Mouse (Mus musculus) limb, embryonic 11.5 days (tissue): ENCODE measurements around the gene Krt32. TPM values are rescaled to one million over a fixed set of nuclear protein-coding genes. Genes with fewer than 3 reads are reported as not detected.

Source experiments
- polyA plus RNA-seq: library from polyadenylated mRNA; unstranded; fragments of >200 nt; fragmentation: Nextera tagmentation; extraction: Ambion mirVana; gene quantifications from 2 replicates; pipeline ENCODE4 v1.2.1, GENCODE M21; 2014

The Krt32 gene
- polyA plus RNA-seq, 1 experiment from 2014 or later = not detected

Other genes starting within 250 kb of the Krt32 start
- not detected in 2 replicates for gene Krtap4-16, start 236.6 kb downstream of the Krt32 start, polyA plus RNA-seq
- gene Gm11568, start 230.3 kb downstream of the Krt32 start, polyA plus RNA-seq = not detected in 2 replicates
- gene Gm11559, start 223.8 kb downstream of the Krt32 start, polyA plus RNA-seq = not detected in 2 replicates
- not detected in 2 replicates for gene Krtap9-1, start 214.8 kb downstream of the Krt32 start, polyA plus RNA-seq
- not detected in 2 replicates for gene Gm11567, start 209.0 kb downstream of the Krt32 start, polyA plus RNA-seq
- gene Krtap31-1, start 180.3 kb downstream of the Krt32 start, polyA plus RNA-seq = not detected in 2 replicates
- not detected in 2 replicates for gene Gm11565, start 173.5 kb downstream of the Krt32 start, polyA plus RNA-seq
- gene Krtap31-2, start 151.9 kb downstream of the Krt32 start, polyA plus RNA-seq = not detected in 2 replicates
- gene Krtap9-5, start 139.8 kb downstream of the Krt32 start, polyA plus RNA-seq = not detected in 2 replicates
- gene Krtap29-1, start 109.2 kb downstream of the Krt32 start, polyA plus RNA-seq = not detected in 2 replicates
- not detected in 2 replicates for gene Krtap16-1, start 101.6 kb downstream of the Krt32 start, polyA plus RNA-seq
- gene Krtap17-1, start 94.2 kb downstream of the Krt32 start, polyA plus RNA-seq = 0.48 and 1.0 TPM in 2 replicates
- gene Krt33a, start 72.0 kb downstream of the Krt32 start, polyA plus RNA-seq = not detected in 2 replicates
- 0.15 and 0.16 TPM in 2 replicates for gene Krt33b, start 58.4 kb downstream of the Krt32 start, polyA plus RNA-seq
- gene Krt34, start 46.7 kb downstream of the Krt32 start, polyA plus RNA-seq = not detected in 2 replicates
- gene Krt31, start 37.7 kb downstream of the Krt32 start, polyA plus RNA-seq = not detected in 2 replicates
- 0.11 TPM in 1 of 2 replicates, not detected in the other for gene Krt35, start 8.0 kb upstream of the Krt32 start, polyA plus RNA-seq
- gene Krt36, start 17.4 kb upstream of the Krt32 start, polyA plus RNA-seq = 0.08 and 0.11 TPM in 2 replicates
- gene Krt13, start 33.3 kb upstream of the Krt32 start, polyA plus RNA-seq = not detected in 2 replicates
- gene Krt15, start 47.7 kb upstream of the Krt32 start, polyA plus RNA-seq = 3.4 and 6.7 TPM in 2 replicates
- gene Krt19, start 60.4 kb upstream of the Krt32 start, polyA plus RNA-seq = 6.4 and 8.0 TPM in 2 replicates
- gene Krt9, start 105.0 kb upstream of the Krt32 start, polyA plus RNA-seq = 0.07 and 0.09 TPM in 2 replicates
- gene Krt14, start 119.3 kb upstream of the Krt32 start, polyA plus RNA-seq = 47.5 and 49.6 TPM in 2 replicates
- not detected in 2 replicates for gene Krt16, start 160.7 kb upstream of the Krt32 start, polyA plus RNA-seq
- 11.2 and 11.6 TPM in 2 replicates for gene Krt17, start 172.8 kb upstream of the Krt32 start, polyA plus RNA-seq
- 0.09 and 0.26 TPM in 2 replicates for gene Krt42, start 181.6 kb upstream of the Krt32 start, polyA plus RNA-seq
- gene Eif1, start 231.7 kb upstream of the Krt32 start, polyA plus RNA-seq = 1,608 and 1,642 TPM in 2 replicates
- gene Gast, start 246.2 kb upstream of the Krt32 start, polyA plus RNA-seq = not detected in 2 replicates